In the genomic region with DNA sequence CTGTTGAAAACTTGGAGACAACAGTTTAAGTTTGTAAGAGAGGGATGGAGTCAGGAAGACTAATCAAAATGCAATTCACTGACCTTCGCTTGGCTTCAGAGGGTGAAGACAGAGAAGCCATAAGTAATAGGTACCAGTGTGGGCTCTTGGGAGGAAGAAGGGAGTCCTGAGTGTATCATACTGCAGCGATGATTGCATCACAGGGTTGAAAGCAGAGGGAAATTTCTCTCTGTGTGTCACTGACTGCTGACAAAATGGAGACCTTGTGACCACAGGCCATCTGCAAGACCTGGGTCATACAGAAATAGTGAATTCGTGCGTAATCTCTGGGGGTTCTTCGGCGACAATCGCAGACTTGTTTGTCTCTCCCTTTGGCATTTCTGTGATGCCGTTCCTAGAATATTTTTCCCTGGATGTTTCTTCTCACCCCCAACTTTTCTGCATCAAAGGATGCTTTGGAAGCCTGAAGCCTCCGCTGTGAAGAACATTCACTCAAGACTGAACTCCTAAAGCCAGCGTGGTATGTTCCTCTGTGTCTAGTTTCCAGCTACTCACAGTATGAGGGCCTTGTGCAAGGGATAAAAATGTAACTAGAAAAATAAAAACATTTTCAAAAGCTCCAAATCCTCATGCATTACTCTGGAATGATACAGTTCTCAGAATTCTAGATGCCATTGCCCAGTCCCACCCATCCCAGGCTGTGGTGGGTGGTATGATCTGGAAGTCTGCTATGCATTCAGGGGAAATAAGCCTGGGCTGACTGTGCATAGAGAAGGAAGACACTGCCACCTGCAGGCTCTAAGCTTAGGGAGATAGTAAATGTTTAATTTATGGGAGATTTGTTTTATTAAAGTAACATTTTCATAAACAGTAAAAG, we compare ENCODE assay signal across 8 mouse cellular contexts.
A peak's percentile ranks its signal among the peaks of the same experiment; 100 is the strongest.
DNase-seq lines count a peak whose midpoint lies in the region; ATAC-seq and TF ChIP-seq lines count a peak whose summit lies in the region.

No protein-coding gene starts in this region.

- TF ChIP-seq CTCF in cortical plate, adult 2 months (IDR thresholded peaks at IDR 0.05; ENCODE audit: extremely low read depth, insufficient read depth, low read length): peak; percentile 83
- peak; percentile 42 for TF ChIP-seq CTCF in liver, adult 2 months (IDR thresholded peaks at IDR 0.05; ENCODE audit: low read depth, low read length)

- H3K27ac ChIP-seq in cortical plate, adult 2 months (ENCODE audit: insufficient read depth, low read length): no peak overlapping the region
- no peak overlapping the region for H3K27ac ChIP-seq in kidney, embryonic 15.5 days
- no peak overlapping the region for H3K27ac ChIP-seq in liver, adult 2 months (replicated peaks; ENCODE audit: insufficient read depth, low read depth, low read length)
- no peak overlapping the region for H3K27ac ChIP-seq in neural tube, embryonic 14.5 days (ENCODE audit: low read depth, low read length)

- no peak overlapping the region for H3K9ac ChIP-seq in kidney, embryonic 15.5 days
- H3K9ac ChIP-seq in liver, adult 2 months (ENCODE audit: low read depth, low read length): no peak overlapping the region
- no peak overlapping the region for H3K9ac ChIP-seq in neural tube, embryonic 14.5 days (replicated peaks; ENCODE audit: low read depth, low read length)

- WGBS in kidney, embryonic 15.5 days: 91% methylated on average over 10 of the region's 10 CpGs
- WGBS in liver, adult 2 months: 78% methylated on average over 10 of the region's 10 CpGs
- 83% methylated on average over 10 of the region's 10 CpGs for WGBS in neural tube, embryonic 14.5 days

- H3K9me3 ChIP-seq in kidney, embryonic 15.5 days (replicated peaks): no peaks in the 10 kb centered on the region
- no peaks in the 10 kb centered on the region for H3K9me3 ChIP-seq in neural tube, embryonic 14.5 days (ENCODE audit: control insufficient read depth, low read length)

- H3K4me1 ChIP-seq in cortical plate, adult 2 months (ENCODE audit: control insufficient read depth, insufficient read depth, low read length): no peaks in the 10 kb centered on the region; the same call in 1 of the 2 replicates
- no peaks in the 10 kb centered on the region for H3K4me1 ChIP-seq in kidney, embryonic 15.5 days
- no peaks in the 10 kb centered on the region for H3K4me1 ChIP-seq in liver, adult 2 months (ENCODE audit: control insufficient read depth, insufficient read depth, low read length)
- no peaks in the 10 kb centered on the region for H3K4me1 ChIP-seq in neural tube, embryonic 14.5 days (ENCODE audit: control insufficient read depth, insufficient read depth, low read length)

- intact Hi-C loops in gastrocnemius, postnatal 14 days (cut with DNase I; ENCODE audit: low total_unique reads): loop anchor here (5.0 kb wide), 2 partner anchors 321 to 826 kb away; no protein-coding TSS in a partner anchor

- no peak for TF ChIP-seq POLR2A in cortical plate, adult 2 months (IDR thresholded peaks at IDR 0.05; ENCODE audit: extremely low read depth, insufficient read depth, low read length)
- no peak for TF ChIP-seq POLR2A in liver, adult 2 months (IDR thresholded peaks at IDR 0.05; ENCODE audit: extremely low read depth, insufficient read depth, low read length)

- H3K79me2 ChIP-seq in liver, adult 2 months (ENCODE audit: control insufficient read depth, insufficient read depth, low read length): no peaks in the 10 kb centered on the region

- H3K36me3 ChIP-seq in kidney, embryonic 15.5 days: no peaks in the 10 kb centered on the region
- no peaks in the 10 kb centered on the region for H3K36me3 ChIP-seq in liver, adult 2 months (ENCODE audit: control insufficient read depth, insufficient read depth, low read length)
- no peaks in the 10 kb centered on the region for H3K36me3 ChIP-seq in neural tube, embryonic 14.5 days (ENCODE audit: control insufficient read depth, insufficient read depth, low read length)

- peak; percentile 11 to 37 for DNase-seq in urinary bladder, adult 18-20 months (ENCODE audit: low spot score in 2 of 2)
- DNase-seq in urinary bladder, adult 2 months (ENCODE audit: low spot score): no peak
- DNase-seq in gastrocnemius, postnatal 14 days: peak; percentile 57
- DNase-seq in liver, adult 2 months (ENCODE audit: extremely low read depth, low read depth, low spot score): peak; percentile 31

- ATAC-seq in kidney, embryonic 15.5 days (replicated peaks; ENCODE audit: low FRiP score): 0 out of 2 replicates have a peak, but pooled peaks have one; percentile 66
- peak; percentile 89; the same call in 1 of the 2 replicates for ATAC-seq in neural tube, embryonic 14.5 days (ENCODE audit: low read depth)
- no peak for ATAC-seq in monocyte, adult 5-6 weeks (replicated peaks; ENCODE audit: insufficient number of reproducible peaks, low FRiP score, low TSS enrichment, poor library complexity, severe bottlenecking)

- no peak overlapping the region for H3K4me2 ChIP-seq in kidney, embryonic 15.5 days
- no peak overlapping the region for H3K4me2 ChIP-seq in neural tube, embryonic 14.5 days (ENCODE audit: low read depth, low read length)

- H3K4me3 ChIP-seq in cortical plate, adult 2 months (ENCODE audit: insufficient read depth, low read length): no peak overlapping the region
- H3K4me3 ChIP-seq in kidney, embryonic 15.5 days (replicated peaks): no peak overlapping the region
- H3K4me3 ChIP-seq in liver, adult 2 months (ENCODE audit: insufficient read depth, low read depth, low read length): no peak overlapping the region
- no peak overlapping the region for H3K4me3 ChIP-seq in neural tube, embryonic 14.5 days (ENCODE audit: low read depth, low read length)

- H3K27me3 ChIP-seq in kidney, embryonic 15.5 days: no peaks in the 10 kb centered on the region
- H3K27me3 ChIP-seq in liver, adult 2 months (ENCODE audit: control insufficient read depth, insufficient read depth, low read length): no peaks in the 10 kb centered on the region
- no peaks in the 10 kb centered on the region for H3K27me3 ChIP-seq in neural tube, embryonic 14.5 days (ENCODE audit: control insufficient read depth, insufficient read depth, low read length)
